Comparison of ENCODE assay signal across 22 mouse cellular contexts in genomic region chr6:64308631-64309030, GRCm38 (mm10).
"Had no signal": no experiment of that assay in that cellular context is flagged by ENCODE, and none has a peak within 500 bp of the region (broad histone marks: within the 10 kb centered on the region; RNA-seq: fewer than 3 reads in every experiment).

No protein-coding gene starts in this region.

- ATAC-seq: hindbrain, embryonic 16.5 days; hindbrain, postnatal 0 days; inflammation-experienced regulatory T-cells, adult 6 months; intestine, embryonic 15.5 days; intestine, embryonic 16.5 days; intestine, postnatal 0 days had no signal

- DNase-seq: heart, postnatal 10 days; heart, postnatal 14 days; heart, postnatal 36 days; heart, postnatal 4 days; kidney, adult 11 months; kidney, adult 18-20 months; kidney, adult 2 months; kidney, adult 8-10 months; kidney, adult 9 months; kidney, postnatal 10 days; kidney, postnatal 14 days; kidney, postnatal 25 days; kidney, postnatal 36 days; kidney, postnatal 4 days; layer of hippocampus, adult 9-11 months; layer of hippocampus, postnatal 36 days had no signal
